Mouse (Mus musculus) effector memory CD4-positive, alpha-beta T cell, adult 5 months (primary cell): ENCODE measurements around the gene Csde1. TPM values are rescaled to one million over a fixed set of nuclear protein-coding genes. Genes with fewer than 3 reads are reported as not detected.

Source experiments
- polyA plus RNA-seq: library from polyadenylated mRNA; unstranded; fragments of 100-300 nt; shearing (Covaris generic); gene quantifications from one replicate; pipeline ENCODE4 v1.2.1, GENCODE M21; 2017

Gene Csde1
- 546 TPM for polyA plus RNA-seq

GRCm38 (mm10) chr3:103020249-103020942 lies at the start of gene Csde1:
TSS of gene Csde1 (plus strand) at chr3:103020426.

GRCm38 (mm10) chr3:102995605-102996321 lies 24.5 kb upstream of the Csde1 start, which contains the start of gene Sike1:
TSS of gene Sike1 (plus strand) at chr3:102995708.

GRCm38 (mm10) chr3:103058207-103059157 lies 38.3 kb downstream of the Csde1 start, which contains the start of gene Nras:
TSS of gene Nras (plus strand) at chr3:103058285.

GRCm38 (mm10) chr3:103073771-103074170 lies 53.5 kb downstream of the Csde1 start, which contains the start of gene Ampd1:
TSS of gene Ampd1 (plus strand) at chr3:103074014.

GRCm38 (mm10) chr3:103102454-103103390 lies 82.5 kb downstream of the Csde1 start, which contains the start of gene Dennd2c:
TSS of gene Dennd2c (plus strand) at chr3:103102604.

Other genes with a start within 250 kb of the Csde1 start
- gene Tshb, start 237.7 kb upstream of the Csde1 start, polyA plus RNA-seq = 0.11 TPM
- gene Sycp1, start 84.3 kb upstream of the Csde1 start, polyA plus RNA-seq = not detected
- gene Nr1h5, start 56.3 kb upstream of the Csde1 start, polyA plus RNA-seq = not detected
- gene Sike1, start 24.7 kb upstream of the Csde1 start, polyA plus RNA-seq = 74.3 TPM
- 59.5 TPM for gene Nras, start 37.9 kb downstream of the Csde1 start, polyA plus RNA-seq
- not detected for gene Ampd1, start 53.6 kb downstream of the Csde1 start, polyA plus RNA-seq
- 0.76 TPM for gene Dennd2c, start 82.2 kb downstream of the Csde1 start, polyA plus RNA-seq
- gene Bcas2, start 151.2 kb downstream of the Csde1 start, polyA plus RNA-seq = 129 TPM